Mouse (Mus musculus) C2C12 (cell line): ENCODE results near the gene Bicc1.

ENCODE experiments used
- MYOG ChIP-seq: IDR thresholded peaks from one replicate; pipeline ENCODE4 v1.6.1; 2011; ENCODE audit not compliant: control insufficient read depth, insufficient read length; ENCODE audit errors: extremely low read depth
- USF1 ChIP-seq: IDR thresholded peaks from one replicate; pipeline ENCODE4 v1.6.1; 2011; ENCODE audit warnings: low read depth, mild to moderate bottlenecking, control low read depth, moderate library complexity

- TF ChIP-seq MYOG: no peak
- TF ChIP-seq USF1: no peak
These were observed 40.2 kb downstream of the Bicc1 start for GRCm38 (mm10) chr10:71119120-71119847.
